Mouse (Mus musculus): ENCODE data around the gene Sv2c.

Gene Sv2c

DNA sequence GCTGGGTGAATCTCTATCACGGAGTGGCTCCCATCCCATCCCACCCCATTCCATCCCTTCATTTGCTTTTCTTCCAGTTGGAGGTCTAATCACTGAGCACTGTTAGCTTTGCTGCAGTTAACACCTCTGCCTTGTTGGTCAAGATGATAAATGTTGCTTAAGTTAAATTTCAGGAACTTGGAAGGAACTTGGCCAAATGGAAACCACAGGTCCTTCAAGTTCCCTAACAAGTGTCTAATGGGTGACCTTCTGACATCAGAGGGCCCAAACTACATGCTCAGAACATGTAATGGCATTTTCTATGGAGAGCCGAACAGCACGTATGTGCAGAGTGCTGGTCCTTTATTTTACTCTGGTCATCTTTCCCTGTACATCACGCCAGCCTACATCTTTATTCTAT is 190.5 kb downstream of the Sv2c start:
- no peak for DNase-seq

DNA sequence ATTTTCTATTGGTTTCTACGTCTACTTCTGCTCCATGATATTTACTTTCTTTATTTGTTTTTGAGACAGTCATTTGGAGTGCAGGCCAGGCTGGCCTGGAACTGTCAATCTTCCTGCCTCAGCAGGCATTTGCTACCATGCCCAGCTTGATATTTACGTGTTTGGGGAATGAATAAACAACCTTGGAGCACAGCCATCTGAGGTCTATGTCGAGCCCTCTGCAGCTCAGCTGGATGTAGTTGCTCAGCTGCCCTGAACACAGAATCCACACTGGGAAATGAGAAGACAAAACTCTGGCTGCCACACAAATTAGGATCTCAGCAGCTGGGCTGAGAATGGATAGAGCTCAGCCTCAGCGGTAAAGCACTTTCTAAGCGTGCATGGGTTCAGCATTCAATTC is 191.6 kb downstream of the Sv2c start:
- DNase-seq = no peak

DNA sequence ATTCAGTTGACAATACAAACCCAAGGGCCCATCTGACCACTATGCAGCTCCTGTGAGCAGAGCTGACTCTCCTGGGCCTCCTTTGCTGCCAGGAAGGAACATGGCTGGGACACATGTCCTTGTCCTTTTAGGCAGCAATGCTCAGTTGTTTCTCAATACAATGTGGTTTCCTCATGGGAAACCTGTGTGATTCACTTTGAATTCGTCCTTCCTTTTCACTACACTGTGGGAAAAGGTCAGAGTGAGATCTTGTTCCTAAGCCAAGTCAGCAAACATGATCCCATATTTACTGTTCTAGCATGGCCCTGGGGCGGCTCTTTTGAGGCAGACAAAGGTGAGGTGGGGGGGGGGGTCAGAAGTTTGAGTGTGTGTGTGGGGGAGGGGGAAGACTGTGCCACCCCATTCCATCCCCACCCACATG is 208.2 kb downstream of the Sv2c start:
- no peak for DNase-seq

DNA sequence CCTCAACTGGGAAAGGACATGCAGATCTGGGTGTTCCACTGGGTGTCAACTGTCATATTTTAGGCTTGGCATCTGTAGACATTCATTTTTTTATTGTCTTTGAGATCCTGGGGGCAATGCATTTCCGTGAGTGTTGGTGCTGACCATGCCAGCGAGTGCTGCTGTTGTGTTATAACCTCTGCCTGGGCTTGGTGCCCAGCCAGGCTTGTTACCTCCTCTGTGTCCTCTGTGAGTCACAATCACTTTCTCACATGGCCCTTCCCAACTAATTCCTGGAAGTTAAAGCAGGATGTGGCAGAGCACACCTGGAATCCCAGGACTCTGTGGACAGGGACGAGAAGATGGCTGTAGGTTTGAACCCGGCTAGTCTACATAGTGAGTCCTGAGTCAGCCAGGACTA is 209.8 kb downstream of the Sv2c start:
- DNase-seq = no peak

DNA sequence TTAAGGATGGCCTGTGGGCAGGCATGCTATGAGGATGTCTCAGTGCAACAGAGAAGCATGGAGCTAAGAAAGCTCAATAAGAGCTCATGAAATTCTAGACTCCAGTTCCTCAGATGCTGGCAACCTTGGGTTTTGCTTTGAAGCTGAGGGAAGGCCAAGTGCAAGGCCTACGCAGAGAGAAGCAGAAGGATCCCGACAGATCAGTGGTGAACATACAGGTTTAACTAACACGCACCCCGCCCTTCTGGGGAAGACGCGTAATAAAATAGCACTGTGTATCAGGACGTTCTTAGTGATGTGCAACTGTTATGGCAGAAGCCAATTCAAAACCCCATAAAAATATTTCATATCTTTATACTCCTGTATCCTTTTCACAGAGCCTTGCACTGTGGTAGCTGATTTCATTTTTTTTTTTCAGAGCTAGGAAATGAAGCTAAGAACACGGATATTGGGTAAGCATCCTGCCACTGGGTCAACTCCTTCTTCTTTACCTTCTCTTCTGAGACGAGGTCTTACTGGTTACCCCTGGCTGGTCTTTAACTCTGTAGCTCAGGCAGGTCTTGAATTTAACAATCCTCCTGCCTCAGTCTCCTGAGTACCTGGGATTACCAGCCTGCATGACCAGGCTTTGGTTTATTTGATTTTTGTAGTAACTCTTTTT is 213.6 kb downstream of the Sv2c start:
- DNase-seq = no peak

DNA sequence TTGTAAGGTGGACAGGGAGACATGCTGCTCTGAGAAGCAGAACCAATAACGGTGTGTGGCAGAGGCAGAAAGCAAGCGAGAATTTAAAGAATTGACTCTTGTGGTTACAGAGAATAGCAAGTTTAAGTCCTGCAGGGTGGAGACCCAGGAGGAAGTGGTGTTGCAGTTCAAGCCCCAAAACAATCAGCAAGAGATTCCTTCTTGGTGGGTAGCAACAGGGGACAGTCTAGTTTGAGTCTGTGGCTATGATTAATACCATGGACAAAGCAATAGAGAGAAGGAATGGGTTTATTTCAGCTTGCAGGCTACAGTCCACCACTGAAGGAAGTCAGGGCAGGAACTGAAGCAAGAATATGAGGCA is 219.4 kb downstream of the Sv2c start:
- DNase-seq = no peak

DNA sequence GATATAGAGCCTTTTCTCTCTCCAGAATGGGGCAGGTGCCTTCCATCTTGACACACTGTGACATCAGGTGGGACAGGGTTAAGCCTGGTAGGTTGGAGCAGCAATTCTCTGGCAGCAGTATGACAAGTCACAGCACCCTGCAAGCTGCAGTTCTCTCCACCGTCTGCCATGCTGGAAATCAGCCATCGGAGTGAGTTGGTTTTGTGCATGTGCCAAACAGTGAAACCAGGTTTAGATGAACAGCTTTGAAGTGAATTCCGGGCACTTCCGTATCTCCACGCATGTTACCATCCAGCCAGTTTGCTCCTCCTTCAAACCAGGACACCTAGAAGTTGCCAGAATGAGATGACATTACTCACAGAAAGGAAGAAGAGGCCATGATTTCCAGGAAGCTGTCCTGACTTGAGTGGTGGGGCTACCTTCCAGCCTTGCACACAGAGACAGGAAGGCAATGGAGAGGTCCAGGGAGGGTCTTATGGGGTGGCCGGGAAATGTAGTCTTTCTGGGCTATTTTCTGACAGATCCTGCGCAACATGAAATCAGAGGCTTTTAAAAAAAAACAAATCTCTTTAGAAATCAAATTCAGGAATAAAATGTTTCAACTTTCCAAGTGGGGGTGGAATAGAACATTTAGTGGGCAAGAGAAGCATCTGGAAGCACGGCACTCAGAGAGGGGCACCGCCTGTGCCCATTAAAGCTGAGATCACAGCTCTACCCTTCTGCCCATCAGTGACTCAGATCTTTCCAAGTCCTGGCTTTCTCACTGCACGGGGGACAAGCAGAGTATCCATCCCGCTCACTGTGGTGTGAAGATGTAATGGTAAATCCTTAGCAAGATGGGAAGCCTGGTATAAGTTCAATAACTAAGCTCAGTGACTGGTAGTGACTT is 220.0 kb downstream of the Sv2c start:
- DNase-seq = no peak

DNA sequence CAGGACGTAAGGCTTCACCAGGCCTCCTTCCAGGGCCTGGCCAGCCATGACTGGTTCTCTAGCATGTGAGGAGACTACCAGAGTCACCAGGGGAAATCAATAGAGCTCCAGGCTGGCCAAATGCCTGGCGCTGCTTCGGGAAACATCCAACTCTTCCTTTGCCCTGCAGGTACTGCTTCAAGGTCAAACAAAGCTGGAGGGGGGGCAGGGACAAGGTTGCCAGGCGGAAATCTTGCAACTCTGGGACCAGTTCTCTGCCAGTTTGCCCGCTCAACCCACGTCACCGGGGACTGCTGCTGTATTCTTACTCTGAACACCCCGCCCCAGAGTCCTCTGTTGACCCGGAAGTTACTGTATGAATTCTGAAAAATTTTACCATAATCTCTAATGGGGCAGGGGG is 222.1 kb downstream of the Sv2c start:
- no peak for DNase-seq

DNA sequence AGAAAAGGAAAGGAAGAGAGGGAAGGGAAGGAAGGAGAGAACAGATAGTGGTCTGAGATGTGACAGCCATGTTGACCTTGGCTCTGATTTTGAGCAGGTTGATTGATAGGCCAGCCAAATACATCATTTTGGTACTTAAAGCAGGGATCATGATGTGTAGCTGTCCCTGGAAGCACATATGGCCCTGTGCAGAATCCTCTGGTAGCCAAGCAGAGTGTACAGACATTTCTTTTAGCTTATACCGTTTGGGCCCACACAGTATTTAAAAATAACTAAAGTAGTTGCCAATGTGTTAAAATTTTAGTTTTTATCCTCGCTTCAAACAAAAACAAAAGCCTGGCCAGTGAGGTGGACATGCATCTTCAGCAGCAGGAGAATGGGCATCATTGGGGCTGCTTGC is 223.1 kb downstream of the Sv2c start:
- no peak for DNase-seq
